Mouse (Mus musculus): ENCODE data around the gene Tmtc2.

DNA sequence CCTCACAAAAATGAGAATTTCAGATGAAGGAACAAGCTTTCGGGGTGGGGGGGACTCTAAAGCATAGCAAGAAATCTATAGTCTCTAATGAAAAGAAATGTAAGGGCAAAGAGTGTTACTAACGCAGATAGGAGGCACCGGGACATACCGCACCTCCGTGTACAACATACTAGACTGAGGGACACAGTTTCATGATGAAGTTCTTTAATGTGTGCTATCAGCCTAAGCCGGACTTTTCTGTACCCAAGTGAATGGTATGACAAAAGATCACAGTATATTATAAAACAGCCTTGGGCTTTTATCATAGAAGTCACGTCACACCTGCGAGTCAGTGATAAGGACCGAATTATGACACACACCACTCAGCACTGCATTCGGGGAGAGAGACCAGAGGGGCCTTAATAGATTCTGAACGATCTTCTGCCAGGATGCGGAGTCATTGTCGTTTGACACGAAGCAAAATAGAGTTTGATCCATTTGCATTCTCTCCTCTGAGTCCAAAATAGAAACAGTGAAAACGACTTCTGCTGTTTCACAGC lies 156.3 kb downstream of the Tmtc2 start:
- TF ChIP-seq GATA1 (IDR thresholded peaks at IDR 0.05; ENCODE audit: borderline replicate concordance, low read length) (no peak), FLI1 (IDR thresholded peaks at IDR 0.05; ENCODE audit: low read length) (no peak)

All from megakaryocyte, embryonic 14.5 days (primary cell).